Mouse (Mus musculus) liver, embryonic 15.5 days (tissue): ENCODE data around the gene Gzma. TPM values are rescaled to one million over a fixed set of nuclear protein-coding genes. Genes with fewer than 3 reads are reported as not detected.

Source experiments
- ATAC-seq: fragments of 200-750 bp; cut with Nextera tagmentation; 2 replicates; pipeline ENCODE4 v1.8.0; 2017; ENCODE audit warnings: moderate number of reproducible peaks, mild to moderate bottlenecking, moderate library complexity; ENCODE audit not compliant: insufficient read depth
- H3K27ac ChIP-seq: fragments of 300-500 bp; sonication (generic); replicated peaks from 2 replicates; pipeline ENCODE4 v1.5.1; 2015; ENCODE audit warnings: mild to moderate bottlenecking, inconsistent platforms
- H3K27me3 ChIP-seq: fragments of 300-500 bp; sonication (generic); 2 replicates; pipeline ENCODE4 v1.6.1; 2015; ENCODE audit warnings: mild to moderate bottlenecking, inconsistent platforms
- H3K36me3 ChIP-seq: fragments of 300-500 bp; sonication (generic); replicated peaks from 2 replicates; pipeline ENCODE4 v1.6.1; 2015; ENCODE audit warnings: moderate library complexity, mild to moderate bottlenecking, inconsistent platforms
- H3K4me1 ChIP-seq: fragments of 300-500 bp; sonication (generic); replicated peaks from 2 replicates; pipeline ENCODE4 v1.6.1; 2015; ENCODE audit warnings: inconsistent platforms
- H3K4me2 ChIP-seq: fragments of 300-500 bp; sonication (generic); 2 replicates; pipeline ENCODE4 v1.6.1; 2015; ENCODE audit warnings: moderate library complexity, mild to moderate bottlenecking, inconsistent platforms
- H3K4me3 ChIP-seq: fragments of 300-500 bp; sonication (generic); replicated peaks from 2 replicates; pipeline ENCODE4 v1.5.1; 2015; ENCODE audit warnings: mild to moderate bottlenecking, inconsistent platforms
- H3K9ac ChIP-seq: fragments of 300-500 bp; sonication (generic); 2 replicates; pipeline ENCODE4 v1.6.1; 2015; ENCODE audit warnings: moderate library complexity, mild to moderate bottlenecking, inconsistent platforms
- H3K9me3 ChIP-seq: fragments of 300-500 bp; sonication (generic); replicated peaks from 2 replicates; pipeline ENCODE4 v1.6.1; 2016; ENCODE audit warnings: inconsistent platforms
- WGBS: fragments of 180-500 bp; shearing (Covaris S2); methylation state at CpG from one replicate; pipeline ENCODE4 v1.1.7; 2015; ENCODE audit warnings: mixed read lengths; ENCODE audit not compliant: insufficient replicate concordance; 5-methylcytosine and 5-hydroxymethylcytosine counted together
- polyA plus RNA-seq: library from polyadenylated mRNA; unstranded; fragments of >200 nt; fragmentation: Nextera tagmentation; extraction: Ambion mirVana; gene quantifications from 2 replicates; pipeline ENCODE4 v1.2.1, GENCODE M21; 2015

Gzma gene
- polyA plus RNA-seq, result 2.2 and 2.3 TPM in 2 replicates

- H3K4me2 ChIP-seq, result no peak within 1 kb of the TSS
- no peaks in the 10 kb centered on the region for H3K36me3 ChIP-seq
- no peaks in the 10 kb centered on the region for H3K4me1 ChIP-seq
- WGBS, result 65% methylated on average over 6 of the region's 6 CpGs
- no peak within 1 kb of the TSS for H3K4me3 ChIP-seq
- no peak within 1 kb of the TSS for H3K27ac ChIP-seq
- H3K9ac ChIP-seq, result no peak within 1 kb of the TSS
- ATAC-seq, result no peak
- H3K27me3 ChIP-seq, result no peaks in the 10 kb centered on the region
- H3K9me3 ChIP-seq, result no peaks in the 10 kb centered on the region
These were observed at the start of gene Gzma for GRCm38 (mm10) chr13:113100879-113101278. Gzma (minus strand) TSS chr13:113100981.

GRCm38 (mm10) chr13:113139597-113139996, 38.8 kb upstream of the Gzma start:
- no peak overlapping the region for H3K4me2 ChIP-seq
- H3K4me1 ChIP-seq, result no peaks in the 10 kb centered on the region
- H3K9me3 ChIP-seq, result no peaks in the 10 kb centered on the region
- H3K9ac ChIP-seq, result no peak overlapping the region
- H3K4me3 ChIP-seq, result no peak overlapping the region
- no peaks in the 10 kb centered on the region for H3K36me3 ChIP-seq
- H3K27ac ChIP-seq, result no peak overlapping the region
- no peaks in the 10 kb centered on the region for H3K27me3 ChIP-seq
- ATAC-seq, result no peak
- 62% methylated on average over 1 of the region's 1 CpGs for WGBS

- Histone ChIP-seq H3K27me3 (no peaks in the 10 kb centered on the region), H3K4me1 (no peaks in the 10 kb centered on the region), H3K9ac (no peak overlapping the region), H3K27ac (no peak overlapping the region), H3K9me3 (no peaks in the 10 kb centered on the region), H3K36me3 (no peaks in the 10 kb centered on the region), H3K4me2 (no peak overlapping the region), H3K4me3 (no peak overlapping the region)
- 83% methylated on average over 1 of the region's 1 CpGs for WGBS
- no peak for ATAC-seq
These were observed 29.2 kb upstream of the Gzma start for GRCm38 (mm10) chr13:113129974-113130373.

- no peaks in the 10 kb centered on the region for H3K36me3 ChIP-seq
- no peaks in the 10 kb centered on the region for H3K9me3 ChIP-seq
- no peak overlapping the region for H3K4me3 ChIP-seq
- no peak overlapping the region for H3K27ac ChIP-seq
- H3K9ac ChIP-seq, result no peak overlapping the region
- no peaks in the 10 kb centered on the region for H3K4me1 ChIP-seq
- WGBS, result 79% methylated on average over 14 of the region's 14 CpGs
- no peak overlapping the region for H3K4me2 ChIP-seq
- H3K27me3 ChIP-seq, result no peaks in the 10 kb centered on the region
- no peak for ATAC-seq
These were observed 20.5 kb upstream of the Gzma start for GRCm38 (mm10) chr13:113121326-113121725.

- ATAC-seq, result no peak
- no peak overlapping the region for H3K4me3 ChIP-seq
- H3K9me3 ChIP-seq, result no peaks in the 10 kb centered on the region
- no peak overlapping the region for H3K9ac ChIP-seq
- H3K4me2 ChIP-seq, result no peak overlapping the region
- H3K27me3 ChIP-seq, result no peaks in the 10 kb centered on the region
- 62% methylated on average over 17 of the region's 17 CpGs for WGBS
- no peaks in the 10 kb centered on the region for H3K4me1 ChIP-seq
- H3K27ac ChIP-seq, result no peak overlapping the region
- no peaks in the 10 kb centered on the region for H3K36me3 ChIP-seq
These were observed 19.8 kb upstream of the Gzma start for GRCm38 (mm10) chr13:113120324-113121237.

GRCm38 (mm10) chr13:113118977-113119376, 18.2 kb upstream of the Gzma start:
- 63% methylated on average over 4 of the region's 4 CpGs for WGBS

GRCm38 (mm10) chr13:113104759-113105158, 4.0 kb upstream of the Gzma start:
- no peak overlapping the region for H3K27ac ChIP-seq
- H3K36me3 ChIP-seq, result no peaks in the 10 kb centered on the region
- 70% methylated on average over 10 of the region's 10 CpGs for WGBS
- H3K4me3 ChIP-seq, result no peak overlapping the region
- no peaks in the 10 kb centered on the region for H3K27me3 ChIP-seq
- no peaks in the 10 kb centered on the region for H3K9me3 ChIP-seq
- no peak overlapping the region for H3K9ac ChIP-seq
- H3K4me1 ChIP-seq, result no peaks in the 10 kb centered on the region
- ATAC-seq, result no peak
- no peak overlapping the region for H3K4me2 ChIP-seq

More at GRCm38 (mm10) chr13:113118977-113119376, 18.2 kb upstream of the Gzma start:
- no peak for ATAC-seq
- no peaks in the 10 kb centered on the region for H3K9me3 ChIP-seq
- no peak overlapping the region for H3K4me2 ChIP-seq
- no peak overlapping the region for H3K4me3 ChIP-seq
- no peaks in the 10 kb centered on the region for H3K36me3 ChIP-seq
- no peak overlapping the region for H3K9ac ChIP-seq
- no peaks in the 10 kb centered on the region for H3K27me3 ChIP-seq
- no peaks in the 10 kb centered on the region for H3K4me1 ChIP-seq
- no peak overlapping the region for H3K27ac ChIP-seq

- Histone ChIP-seq H3K27me3 (no peaks in the 10 kb centered on the region), H3K36me3 (no peaks in the 10 kb centered on the region), H3K4me3 (no peak overlapping the region), H3K4me1 (no peaks in the 10 kb centered on the region), H3K9me3 (no peaks in the 10 kb centered on the region), H3K27ac (no peak overlapping the region), H3K9ac (no peak overlapping the region), H3K4me2 (no peak overlapping the region)
- 36% methylated on average over 10 of the region's 10 CpGs for WGBS
- no peak for ATAC-seq
These were observed 1.0 kb upstream of the Gzma start for GRCm38 (mm10) chr13:113101804-113102203.

- Histone ChIP-seq H3K27me3 (no peaks in the 10 kb centered on the region), H3K9ac (no peak overlapping the region), H3K27ac (no peak overlapping the region), H3K4me2 (no peak overlapping the region), H3K4me1 (no peaks in the 10 kb centered on the region), H3K36me3 (no peaks in the 10 kb centered on the region), H3K9me3 (no peaks in the 10 kb centered on the region), H3K4me3 (no peak overlapping the region)
- 61% methylated on average over 2 of the region's 2 CpGs for WGBS
- ATAC-seq, result no peak
These were observed 2.4 kb downstream of the Gzma start for GRCm38 (mm10) chr13:113098406-113098805.

GRCm38 (mm10) chr13:113097011-113097410, 3.8 kb downstream of the Gzma start:
- no peak for ATAC-seq
- Histone ChIP-seq H3K9me3 (no peaks in the 10 kb centered on the region), H3K9ac (no peak overlapping the region), H3K36me3 (no peaks in the 10 kb centered on the region), H3K27ac (no peak overlapping the region), H3K4me3 (no peak overlapping the region), H3K4me2 (no peak overlapping the region), H3K27me3 (no peaks in the 10 kb centered on the region), H3K4me1 (no peaks in the 10 kb centered on the region)
- WGBS, result 52% methylated on average over 3 of the region's 3 CpGs

GRCm38 (mm10) chr13:113094618-113095017, 6.2 kb downstream of the Gzma start:
- ATAC-seq, result no peak
- no peaks in the 10 kb centered on the region for H3K36me3 ChIP-seq
- H3K27ac ChIP-seq, result no peak overlapping the region
- 50% methylated on average over 1 of the region's 1 CpGs for WGBS
- no peaks in the 10 kb centered on the region; the same call in 1 of the 2 replicates for H3K27me3 ChIP-seq
- H3K4me1 ChIP-seq, result no peaks in the 10 kb centered on the region
- no peak overlapping the region for H3K4me3 ChIP-seq
- no peak overlapping the region for H3K9ac ChIP-seq
- no peaks in the 10 kb centered on the region for H3K9me3 ChIP-seq
- H3K4me2 ChIP-seq, result no peak overlapping the region
